8 mouse cellular contexts compared by ENCODE assay signal in genomic region chrX:41402656-41403055, GRCm38 (mm10). TPM values are rescaled to one million over a fixed set of nuclear protein-coding genes. Genes with fewer than 3 reads are reported as not detected.
DNase-seq lines count a peak whose midpoint lies in the region; ATAC-seq and TF ChIP-seq lines count a peak whose summit lies in the region.

No protein-coding gene starts in this region.

- H3K9me3 ChIP-seq in heart, embryonic 12.5 days (replicated peaks): no peaks in the 10 kb centered on the region
- no peaks in the 10 kb centered on the region for H3K9me3 ChIP-seq in forebrain, postnatal 0 days (ENCODE audit: low read length)
- H3K9me3 ChIP-seq in liver, postnatal 0 days (ENCODE audit: low read length): no peaks in the 10 kb centered on the region

- TF ChIP-seq CTCF in forebrain, postnatal 0 days (IDR thresholded peaks at IDR 0.05; ENCODE audit: low read depth): no peak
- no peak for TF ChIP-seq CTCF in liver, postnatal 0 days (IDR thresholded peaks at IDR 0.05; ENCODE audit: low read depth)

- peak overlapping the region; percentile 65; the same call in 1 of the 2 replicates for H3K9ac ChIP-seq in heart, embryonic 12.5 days
- peak overlapping the region; percentile 53; the same call in 1 of the 2 replicates for H3K9ac ChIP-seq in forebrain, postnatal 0 days
- no peak overlapping the region for H3K9ac ChIP-seq in liver, postnatal 0 days (replicated peaks)

- no peak for DNase-seq in heart, postnatal 4 days
- DNase-seq in R1 (ENCODE audit: low read depth, low spot score): peak; percentile 49
- no peak for DNase-seq in forebrain, postnatal 0 days
- no peak for DNase-seq in liver, postnatal 0 days
- DNase-seq in cerebellum, postnatal 4 days (ENCODE audit: low spot score in 2 of 2): no peak
- no peak for DNase-seq in spleen, postnatal 10 days (ENCODE audit: low spot score in 2 of 2)
- DNase-seq in gastrocnemius, postnatal 36 days: no peak

- peak overlapping the region; percentile 54 for H3K4me3 ChIP-seq in heart, embryonic 12.5 days
- H3K4me3 ChIP-seq in forebrain, postnatal 0 days (ENCODE audit: low read depth, low read length): peak overlapping the region; percentile 44
- peak overlapping the region; percentile 43; the same call in 1 of the 2 replicates for H3K4me3 ChIP-seq in liver, postnatal 0 days (ENCODE audit: low read depth, low read length)

- ATAC-seq in heart, embryonic 12.5 days (ENCODE audit: insufficient number of reproducible peaks, low FRiP score): no peak
- ATAC-seq in forebrain, postnatal 0 days: no peak
- ATAC-seq in liver, postnatal 0 days: no peak

- peaks cover 6% of the 10 kb centered on the region; the same call in 1 of the 2 replicates for H3K4me1 ChIP-seq in heart, embryonic 12.5 days (replicated peaks)
- no peaks in the 10 kb centered on the region for H3K4me1 ChIP-seq in forebrain, postnatal 0 days (ENCODE audit: insufficient read depth)
- H3K4me1 ChIP-seq in liver, postnatal 0 days (ENCODE audit: insufficient read depth): no peaks in the 10 kb centered on the region

- peak overlapping the region; percentile 74 for H3K4me2 ChIP-seq in heart, embryonic 12.5 days
- H3K4me2 ChIP-seq in forebrain, postnatal 0 days (ENCODE audit: low read depth): peak overlapping the region; percentile 58
- H3K4me2 ChIP-seq in liver, postnatal 0 days (ENCODE audit: low read depth, low read length): peak overlapping the region; percentile 71

- 0 out of 2 replicates have a peak, but pooled peaks cover 4% of the 10 kb centered on the region for H3K27me3 ChIP-seq in heart, embryonic 12.5 days (replicated peaks)
- no peaks in the 10 kb centered on the region for H3K27me3 ChIP-seq in forebrain, postnatal 0 days (ENCODE audit: insufficient read depth, low read length)
- 0 out of 2 replicates have a peak, but pooled peaks cover 3% of the 10 kb centered on the region for H3K27me3 ChIP-seq in liver, postnatal 0 days (ENCODE audit: insufficient read depth, low read length)

- TF ChIP-seq EP300 in liver, postnatal 0 days (IDR thresholded peaks at IDR 0.05; ENCODE audit: low read depth): no peak

- intact Hi-C loops in gastrocnemius, postnatal 36 days (cut with DNase I): no loop called here

- H3K36me3 ChIP-seq in heart, embryonic 12.5 days: no peaks in the 10 kb centered on the region
- no peaks in the 10 kb centered on the region for H3K36me3 ChIP-seq in forebrain, postnatal 0 days (ENCODE audit: insufficient read depth)
- no peaks in the 10 kb centered on the region for H3K36me3 ChIP-seq in liver, postnatal 0 days (replicated peaks; ENCODE audit: insufficient read depth, low read length)

- 13% methylated on average over 6 of the region's 6 CpGs for WGBS in heart, embryonic 12.5 days
- WGBS in forebrain, postnatal 0 days: 23% methylated on average over 6 of the region's 6 CpGs
- WGBS in liver, postnatal 0 days (ENCODE audit: insufficient replicate concordance): 23% methylated on average over 6 of the region's 6 CpGs

- no peak overlapping the region for H3K27ac ChIP-seq in heart, embryonic 12.5 days (ENCODE audit: poor library complexity, severe bottlenecking)
- H3K27ac ChIP-seq in forebrain, postnatal 0 days (ENCODE audit: low read depth, low read length): no peak overlapping the region
- no peak overlapping the region for H3K27ac ChIP-seq in liver, postnatal 0 days (ENCODE audit: low read depth)

RNA-seq across cellular contexts. Expression of gene Gria3, which starts 2.0 kb away (rescaled TPM):
- polyA plus RNA-seq in heart, embryonic 12.5 days (2016; fragmentation: Nextera tagmentation; extraction: Ambion mirVana): 6.9 and 7.3 TPM in 2 replicates
- 1 to 10 TPM; 3.9 to 6.6 TPM for total RNA-seq in heart, postnatal 4 days (2021)
- 25.2 and 29.2 TPM in 2 replicates for total RNA-seq in forebrain, postnatal 0 days (2014; rRNA removed)
- 9.4 and 19.0 TPM in 2 replicates for polyA plus RNA-seq in forebrain, postnatal 0 days (2015; fragmentation: Nextera tagmentation; extraction: Ambion mirVana)
- polyA plus RNA-seq in liver, postnatal 0 days (2015; fragmentation: Nextera tagmentation; extraction: Ambion mirVana): 0.90 and 1.8 TPM in 2 replicates
- total RNA-seq in gastrocnemius, postnatal 36 days (2021): 1 to 10 TPM in 1 of 2 experiments, under 1 TPM in 1; 0.89 to 1.7 TPM
